Mouse (Mus musculus) liver, embryonic 15.5 days (tissue): Measurements from ENCODE around the gene Sema4f. TPM values are rescaled to one million over a fixed set of nuclear protein-coding genes. Genes with fewer than 3 reads are reported as not detected.
A peak's percentile ranks its signal among the peaks of the same experiment; 100 is the strongest.

Experiments
- ATAC-seq: fragments of 200-750 bp; cut with Nextera tagmentation; 2 replicates; pipeline ENCODE4 v1.8.0; 2017; ENCODE audit warnings: moderate number of reproducible peaks, mild to moderate bottlenecking, moderate library complexity; ENCODE audit not compliant: insufficient read depth
- H3K27ac ChIP-seq: fragments of 300-500 bp; sonication (generic); replicated peaks from 2 replicates; pipeline ENCODE4 v1.5.1; 2015; ENCODE audit warnings: mild to moderate bottlenecking, inconsistent platforms
- H3K27me3 ChIP-seq: fragments of 300-500 bp; sonication (generic); 2 replicates; pipeline ENCODE4 v1.6.1; 2015; ENCODE audit warnings: mild to moderate bottlenecking, inconsistent platforms
- H3K36me3 ChIP-seq: fragments of 300-500 bp; sonication (generic); replicated peaks from 2 replicates; pipeline ENCODE4 v1.6.1; 2015; ENCODE audit warnings: moderate library complexity, mild to moderate bottlenecking, inconsistent platforms
- H3K4me1 ChIP-seq: fragments of 300-500 bp; sonication (generic); replicated peaks from 2 replicates; pipeline ENCODE4 v1.6.1; 2015; ENCODE audit warnings: inconsistent platforms
- H3K4me2 ChIP-seq: fragments of 300-500 bp; sonication (generic); 2 replicates; pipeline ENCODE4 v1.6.1; 2015; ENCODE audit warnings: moderate library complexity, mild to moderate bottlenecking, inconsistent platforms
- H3K4me3 ChIP-seq: fragments of 300-500 bp; sonication (generic); replicated peaks from 2 replicates; pipeline ENCODE4 v1.5.1; 2015; ENCODE audit warnings: mild to moderate bottlenecking, inconsistent platforms
- H3K9ac ChIP-seq: fragments of 300-500 bp; sonication (generic); 2 replicates; pipeline ENCODE4 v1.6.1; 2015; ENCODE audit warnings: moderate library complexity, mild to moderate bottlenecking, inconsistent platforms
- H3K9me3 ChIP-seq: fragments of 300-500 bp; sonication (generic); replicated peaks from 2 replicates; pipeline ENCODE4 v1.6.1; 2016; ENCODE audit warnings: inconsistent platforms
- WGBS: fragments of 180-500 bp; shearing (Covaris S2); methylation state at CpG from one replicate; pipeline ENCODE4 v1.1.7; 2015; ENCODE audit warnings: mixed read lengths; ENCODE audit not compliant: insufficient replicate concordance; 5-methylcytosine and 5-hydroxymethylcytosine counted together
- polyA plus RNA-seq: library from polyadenylated mRNA; unstranded; fragments of >200 nt; fragmentation: Nextera tagmentation; extraction: Ambion mirVana; gene quantifications from 2 replicates; pipeline ENCODE4 v1.2.1, GENCODE M21; 2015

Gene Sema4f
- polyA plus RNA-seq, 1 experiment from 2014 or later, result 0.10 TPM

- 0 out of 2 replicates have a peak overlapping the region, but pooled peaks have one; percentile 8 for H3K4me3 ChIP-seq
- no peak overlapping the region for H3K27ac ChIP-seq
- no peaks in the 10 kb centered on the region for H3K36me3 ChIP-seq
- peak overlapping the region; percentile 38 for H3K4me2 ChIP-seq
- no peak overlapping the region for H3K9ac ChIP-seq
- H3K9me3 ChIP-seq, result no peaks in the 10 kb centered on the region
- WGBS, result 30% methylated on average over 28 of the region's 28 CpGs
- peaks cover 13% of the 10 kb centered on the region for H3K27me3 ChIP-seq
- no peaks in the 10 kb centered on the region; the same call in 1 of the 2 replicates for H3K4me1 ChIP-seq
- ATAC-seq, result no peak
Observed at GRCm38 (mm10) chr6:82913336-82914247, 26.0 kb downstream of the Sema4f start.

GRCm38 (mm10) chr6:82911303-82911702 lies 28.3 kb downstream of the Sema4f start:
- no peak overlapping the region for H3K4me3 ChIP-seq
- no peak overlapping the region for H3K27ac ChIP-seq
- H3K9ac ChIP-seq, result no peak overlapping the region
- no peaks in the 10 kb centered on the region for H3K9me3 ChIP-seq
- no peak overlapping the region for H3K4me2 ChIP-seq
- no peaks in the 10 kb centered on the region; the same call in 1 of the 2 replicates for H3K4me1 ChIP-seq
- no peaks in the 10 kb centered on the region for H3K36me3 ChIP-seq
- peaks cover 8% of the 10 kb centered on the region for H3K27me3 ChIP-seq
- no peak for ATAC-seq
- WGBS, result 59% methylated on average over 5 of the region's 5 CpGs

GRCm38 (mm10) chr6:82909136-82909855 lies 30.3 kb downstream of the Sema4f start:
- no peak for ATAC-seq

GRCm38 (mm10) chr6:82908034-82908433 lies 31.5 kb downstream of the Sema4f start:
- Histone ChIP-seq H3K4me2 (no peak overlapping the region), H3K9ac (no peak overlapping the region), H3K9me3 (no peaks in the 10 kb centered on the region), H3K27ac (no peak overlapping the region), H3K27me3 (peaks cover 25% of the 10 kb centered on the region), H3K36me3 (no peaks in the 10 kb centered on the region), H3K4me1 (no peaks in the 10 kb centered on the region), H3K4me3 (no peak overlapping the region)
- 63% methylated on average over 8 of the region's 8 CpGs for WGBS
- ATAC-seq, result no peak

More at GRCm38 (mm10) chr6:82909136-82909855, 30.3 kb downstream of the Sema4f start:
- Histone ChIP-seq H3K4me3 (no peak overlapping the region), H3K4me2 (no peak overlapping the region), H3K27me3 (peaks cover 20% of the 10 kb centered on the region), H3K27ac (no peak overlapping the region), H3K36me3 (no peaks in the 10 kb centered on the region), H3K4me1 (no peaks in the 10 kb centered on the region; the same call in 1 of the 2 replicates), H3K9me3 (no peaks in the 10 kb centered on the region), H3K9ac (no peak overlapping the region)
- WGBS, result 32% methylated on average over 14 of the region's 14 CpGs

GRCm38 (mm10) chr6:82906985-82907384 lies 32.6 kb downstream of the Sema4f start:
- no peak for ATAC-seq
- no peaks in the 10 kb centered on the region for H3K36me3 ChIP-seq
- peaks cover 25% of the 10 kb centered on the region for H3K27me3 ChIP-seq
- no peak overlapping the region for H3K4me2 ChIP-seq
- H3K9me3 ChIP-seq, result no peaks in the 10 kb centered on the region
- H3K9ac ChIP-seq, result no peak overlapping the region
- H3K4me1 ChIP-seq, result no peaks in the 10 kb centered on the region
- 28% methylated on average over 3 of the region's 3 CpGs for WGBS
- no peak overlapping the region for H3K4me3 ChIP-seq
- no peak overlapping the region for H3K27ac ChIP-seq

- no peak overlapping the region for H3K4me3 ChIP-seq
- H3K27me3 ChIP-seq, result peaks cover 25% of the 10 kb centered on the region
- no peak overlapping the region for H3K4me2 ChIP-seq
- WGBS, result 8% methylated on average over 8 of the region's 8 CpGs
- no peak overlapping the region for H3K9ac ChIP-seq
- H3K9me3 ChIP-seq, result no peaks in the 10 kb centered on the region
- ATAC-seq, result no peak
- H3K36me3 ChIP-seq, result no peaks in the 10 kb centered on the region
- no peaks in the 10 kb centered on the region for H3K4me1 ChIP-seq
- H3K27ac ChIP-seq, result no peak overlapping the region
Observed at GRCm38 (mm10) chr6:82902559-82902958, 37.0 kb downstream of the Sema4f start.

- no peaks in the 10 kb centered on the region for H3K36me3 ChIP-seq
- no peaks in the 10 kb centered on the region for H3K9me3 ChIP-seq
- 43% methylated on average over 4 of the region's 4 CpGs for whole genome bisulfite sequencing
- no peak overlapping the region for H3K9ac ChIP-seq
- H3K4me3 ChIP-seq, result no peak overlapping the region
- no peak for ATAC-seq
- no peaks in the 10 kb centered on the region for H3K4me1 ChIP-seq
- H3K27ac ChIP-seq, result no peak overlapping the region
- peaks cover 9% of the 10 kb centered on the region for H3K27me3 ChIP-seq
- H3K4me2 ChIP-seq, result no peak overlapping the region
Observed at GRCm38 (mm10) chr6:82898745-82899144, 40.8 kb downstream of the Sema4f start.

GRCm38 (mm10) chr6:82898227-82898626 lies 41.3 kb downstream of the Sema4f start:
- no peak overlapping the region for H3K4me2 ChIP-seq
- ATAC-seq, result no peak
- no peak overlapping the region for H3K4me3 ChIP-seq
- peaks cover 5% of the 10 kb centered on the region for H3K27me3 ChIP-seq
- H3K27ac ChIP-seq, result no peak overlapping the region
- H3K9ac ChIP-seq, result no peak overlapping the region
- no peaks in the 10 kb centered on the region for H3K4me1 ChIP-seq
- 59% methylated on average over 4 of the region's 4 CpGs for WGBS
- no peaks in the 10 kb centered on the region for H3K36me3 ChIP-seq
- H3K9me3 ChIP-seq, result no peaks in the 10 kb centered on the region

GRCm38 (mm10) chr6:82897311-82897710 lies 42.3 kb downstream of the Sema4f start:
- ATAC-seq, result no peak
- Histone ChIP-seq H3K4me3 (no peak overlapping the region), H3K36me3 (no peaks in the 10 kb centered on the region), H3K27ac (no peak overlapping the region), H3K9ac (no peak overlapping the region), H3K4me2 (no peak overlapping the region), H3K4me1 (no peaks in the 10 kb centered on the region), H3K27me3 (peaks cover 5% of the 10 kb centered on the region), H3K9me3 (no peaks in the 10 kb centered on the region)
- 21% methylated on average over 3 of the region's 3 CpGs for WGBS

GRCm38 (mm10) chr6:82893415-82893814 lies 46.2 kb downstream of the Sema4f start:
- Histone ChIP-seq H3K27ac (no peak overlapping the region), H3K4me2 (no peak overlapping the region), H3K36me3 (no peaks in the 10 kb centered on the region), H3K9me3 (no peaks in the 10 kb centered on the region), H3K4me1 (no peaks in the 10 kb centered on the region), H3K9ac (no peak overlapping the region), H3K4me3 (no peak overlapping the region), H3K27me3 (no peaks in the 10 kb centered on the region)
- 24% methylated on average over 3 of the region's 3 CpGs for WGBS
- no peak for ATAC-seq

- ATAC-seq, result no peak
- H3K4me3 ChIP-seq, result no peak overlapping the region
- H3K9me3 ChIP-seq, result no peaks in the 10 kb centered on the region
- no peaks in the 10 kb centered on the region for H3K4me1 ChIP-seq
- no peak overlapping the region for H3K27ac ChIP-seq
- no peak overlapping the region for H3K9ac ChIP-seq
- H3K4me2 ChIP-seq, result no peak overlapping the region
- no peaks in the 10 kb centered on the region for H3K36me3 ChIP-seq
- 49% methylated on average over 2 of the region's 2 CpGs for WGBS
- H3K27me3 ChIP-seq, result no peaks in the 10 kb centered on the region
Observed at GRCm38 (mm10) chr6:82892540-82892939, 47.0 kb downstream of the Sema4f start.
